In genomic region chr5:77468467-77468866, GRCm38 (mm10) we compare ENCODE assay signal across 9 mouse cellular contexts.
DNase-seq lines count a peak whose midpoint lies in the region; ATAC-seq and TF ChIP-seq lines count a peak whose summit lies in the region.
"Had no signal": no experiment of that assay in that cellular context is flagged by ENCODE, and none has a peak within 500 bp of the region (broad histone marks: within the 10 kb centered on the region; RNA-seq: fewer than 3 reads in every experiment).

No protein-coding gene starts in this region.

- 63% methylated on average over 15 of the region's 15 CpGs for WGBS in hindbrain, postnatal 0 days
- WGBS in hindbrain, embryonic 14.5 days, result 68% methylated on average over 15 of the region's 15 CpGs

- H3K4me1 ChIP-seq in hindbrain, postnatal 0 days (ENCODE audit: insufficient read depth, low read length), result no peaks in the 10 kb centered on the region
- no peaks in the 10 kb centered on the region for H3K4me1 ChIP-seq in hindbrain, embryonic 14.5 days (replicated peaks; ENCODE audit: control insufficient read depth, insufficient read depth, low read length)
- peaks cover 5 to 17% of the 10 kb centered on the region in 2 experiments; a peak in 2 of 4 replicates for H3K4me1 ChIP-seq in CH12.LX (ENCODE audit: control insufficient read depth in 1 of 2, insufficient read depth in 2 of 2)
- H3K4me1 ChIP-seq in bone marrow macrophage, adult 2 months (ENCODE audit: control insufficient read depth, insufficient read depth, low read length), result peaks cover 10% of the 10 kb centered on the region

- DNase-seq in hindbrain, postnatal 0 days (ENCODE audit: low spot score), result no peak
- DNase-seq in hindbrain, embryonic 14.5 days (ENCODE audit: low spot score), result no peak
- DNase-seq in CH12.LX (ENCODE audit: extremely low read depth), result peak; percentile 67
- peak; percentile 77 for DNase-seq in gastrocnemius, adult 2 months
- peak; percentile 40 for DNase-seq in layer of hippocampus, adult 9-10 months (ENCODE audit: low spot score)
- DNase-seq in urinary bladder, adult 18-20 months (ENCODE audit: low spot score in 2 of 2), result peak; percentile 55 to 71

- in situ Hi-C loops in CH12.LX (cut with MboI; ENCODE audit: low pct_ligation_motif_present, low pct_unique_long_range_greater_than_20kb, low sequenced_read_pairs), result loop anchor here (25.0 kb wide), 1 partner anchor 344 kb away; no protein-coding TSS in a partner anchor

- no peak overlapping the region for H3K4me2 ChIP-seq in hindbrain, postnatal 0 days (ENCODE audit: low read depth, low read length)
- H3K4me2 ChIP-seq in hindbrain, embryonic 14.5 days (replicated peaks), result no peak overlapping the region
- H3K4me2 ChIP-seq in CH12.LX (ENCODE audit: insufficient read depth, low read depth, poor library complexity, severe bottlenecking), result no peak overlapping the region; the same call in 1 of the 2 replicates
- H3K4me2 ChIP-seq: limb, embryonic 15.5 days had no signal

- no peak overlapping the region for H3K9ac ChIP-seq in hindbrain, postnatal 0 days (replicated peaks; ENCODE audit: low read length)
- H3K9ac ChIP-seq in hindbrain, embryonic 14.5 days, result no peak overlapping the region
- no peak overlapping the region for H3K9ac ChIP-seq in CH12.LX (ENCODE audit: insufficient read depth, low read depth)
- H3K9ac ChIP-seq: limb, embryonic 15.5 days had no signal

- H3K4me3 ChIP-seq in hindbrain, postnatal 0 days (ENCODE audit: low read length), result no peak overlapping the region
- H3K4me3 ChIP-seq in hindbrain, embryonic 14.5 days (replicated peaks; ENCODE audit: low read length), result no peak overlapping the region
- H3K4me3 ChIP-seq in CH12.LX (replicated peaks in 1 of 3; ENCODE audit: low read depth in 2 of 3, low read length in 2 of 3, poor library complexity in 1 of 3), result no peak overlapping the region
- H3K4me3 ChIP-seq in bone marrow macrophage, adult 2 months (ENCODE audit: insufficient read depth, low read length), result no peak overlapping the region
- H3K4me3 ChIP-seq in gastrocnemius, adult 2 months, result no peak overlapping the region
- H3K4me3 ChIP-seq: limb, embryonic 15.5 days had no signal

- H3K27me3 ChIP-seq in hindbrain, postnatal 0 days (ENCODE audit: insufficient read depth, low read length), result no peaks in the 10 kb centered on the region
- H3K27me3 ChIP-seq in hindbrain, embryonic 14.5 days (ENCODE audit: control insufficient read depth, insufficient read depth, low read length), result no peaks in the 10 kb centered on the region
- no peaks in the 10 kb centered on the region for H3K27me3 ChIP-seq in CH12.LX (replicated peaks)
- H3K27me3 ChIP-seq: limb, embryonic 15.5 days had no signal

- no peak; the same call in 1 of the 2 replicates for TF ChIP-seq RAD21 in CH12.LX (IDR thresholded peaks at IDR 0.05; ENCODE audit: low read depth, low read length)

- H3K36me3 ChIP-seq in hindbrain, postnatal 0 days (ENCODE audit: insufficient read depth, low read length), result no peaks in the 10 kb centered on the region
- H3K36me3 ChIP-seq in hindbrain, embryonic 14.5 days (replicated peaks; ENCODE audit: control insufficient read depth, insufficient read depth), result no peaks in the 10 kb centered on the region
- no peaks in the 10 kb centered on the region for H3K36me3 ChIP-seq in CH12.LX (replicated peaks in 1 of 2; ENCODE audit: control insufficient read depth in 1 of 2, insufficient read depth in 1 of 2, low read length in 1 of 2)
- H3K36me3 ChIP-seq: limb, embryonic 15.5 days had no signal

- intact Hi-C loops in gastrocnemius, adult 2 months (cut with DNase I), result no loop called here

- H3K79me2 ChIP-seq in CH12.LX (replicated peaks; ENCODE audit: control insufficient read depth, extremely low read depth, insufficient read depth, poor library complexity, severe bottlenecking), result no peaks in the 10 kb centered on the region

- TF ChIP-seq POLR2A in CH12.LX (IDR thresholded peaks at IDR 0.05; ENCODE audit: low read depth, low read length), result no peak
- TF ChIP-seq POLR2A in bone marrow macrophage, adult 2 months (IDR thresholded peaks at IDR 0.05; ENCODE audit: borderline replicate concordance, low read depth, low read length), result no peak

- ATAC-seq in hindbrain, postnatal 0 days, result no peak
- no peak for ATAC-seq in hindbrain, embryonic 14.5 days (ENCODE audit: low FRiP score)
- ATAC-seq in neutrophil, adult 5-6 weeks (ENCODE audit: extremely low read depth, insufficient number of reproducible peaks, low FRiP score, poor library complexity, severe bottlenecking), result peak; percentile 73; the same call in 1 of the 2 replicates

- dilution Hi-C loops in CH12.LX (cut with MboI; ENCODE audit: extremely low pct_ligation_motif_present, extremely low pct_unique_long_range_greater_than_20kb, low sequenced_read_pairs), result no loop called here

- peak; percentile 44 for TF ChIP-seq EP300 in CH12.LX (IDR thresholded peaks at IDR 0.05; ENCODE audit: low read length)

- no peaks in the 10 kb centered on the region for H3K9me3 ChIP-seq in hindbrain, postnatal 0 days (ENCODE audit: low read length)
- H3K9me3 ChIP-seq in hindbrain, embryonic 14.5 days (ENCODE audit: control insufficient read depth, low read length), result no peaks in the 10 kb centered on the region
- H3K9me3 ChIP-seq in CH12.LX (replicated peaks; ENCODE audit: low read length), result no peaks in the 10 kb centered on the region
- H3K9me3 ChIP-seq: limb, embryonic 15.5 days had no signal

- TF ChIP-seq CTCF in hindbrain, postnatal 0 days (IDR thresholded peaks at IDR 0.05; ENCODE audit: low read depth), result peak; percentile 77
- peak; percentile 82 to 93 for TF ChIP-seq CTCF in CH12.LX (conservative IDR thresholded peaks at IDR 0.05 in 1 of 2, IDR thresholded peaks at IDR 0.05 in 1 of 2; ENCODE audit: low read depth in 2 of 2, low read length in 2 of 2)
- TF ChIP-seq CTCF in bone marrow macrophage, adult 2 months (IDR thresholded peaks at IDR 0.05; ENCODE audit: low read depth, low read length), result peak; percentile 93
- TF ChIP-seq CTCF in gastrocnemius, adult 2 months (IDR thresholded peaks at IDR 0.05), result peak; percentile 91

- no peak overlapping the region for H3K27ac ChIP-seq in hindbrain, postnatal 0 days
- no peak overlapping the region for H3K27ac ChIP-seq in hindbrain, embryonic 14.5 days
- H3K27ac ChIP-seq in CH12.LX (ENCODE audit: insufficient read depth, low read depth), result no peak overlapping the region
- no peak overlapping the region for H3K27ac ChIP-seq in bone marrow macrophage, adult 2 months (ENCODE audit: insufficient read depth, low read depth, low read length)
- H3K27ac ChIP-seq in gastrocnemius, adult 2 months, result no peak overlapping the region
- H3K27ac ChIP-seq: limb, embryonic 15.5 days had no signal

TF ChIP-seq in CH12.LX, 34 proteins besides CTCF, POLR2A, EP300 and RAD21:
- no peak for TF ChIP-seq ZC3H11A (IDR thresholded peaks at IDR 0.05; ENCODE audit: low read depth, low read length)
- no peak for TF ChIP-seq KAT2A (IDR thresholded peaks at IDR 0.05; ENCODE audit: insufficient replicate concordance, low read length)
- TF ChIP-seq PAX5 (IDR thresholded peaks at IDR 0.05; ENCODE audit: low read length), result no peak
- 0 out of 2 replicates have a peak, but pooled peaks have one; percentile 51 for TF ChIP-seq TBP (conservative IDR thresholded peaks at IDR 0.05; ENCODE audit: low read depth, low read length)
- no peak for TF ChIP-seq ZMIZ1 (IDR thresholded peaks at IDR 0.05; ENCODE audit: low read depth, low read length)
- TF ChIP-seq MAFK (IDR thresholded peaks at IDR 0.05; ENCODE audit: insufficient replicate concordance, low read length), result peak; percentile 96
- no peak; the same call in 1 of the 2 replicates for TF ChIP-seq NELFE (IDR thresholded peaks at IDR 0.05; ENCODE audit: low read depth, low read length)
- no peak for TF ChIP-seq POLR2AphosphoS2 (IDR thresholded peaks at IDR 0.05; ENCODE audit: low read depth, low read length)
- TF ChIP-seq RCOR1 (conservative IDR thresholded peaks at IDR 0.05; ENCODE audit: low read depth, low read length), result no peak
- TF ChIP-seq SMC3 (IDR thresholded peaks at IDR 0.05; ENCODE audit: low read depth, low read length), result peak; percentile 47
- no peak for TF ChIP-seq HCFC1 (IDR thresholded peaks at IDR 0.05; ENCODE audit: low read depth, low read length)
- TF ChIP-seq MEF2A (IDR thresholded peaks at IDR 0.05; ENCODE audit: borderline replicate concordance, low read depth, low read length), result peak; percentile 37; the same call in 1 of the 2 replicates
- TF ChIP-seq TCF12 (IDR thresholded peaks at IDR 0.05; ENCODE audit: low read depth, low read length), result no peak
- 0 out of 2 replicates have a peak, but pooled peaks have one; percentile 7 for TF ChIP-seq BHLHE40 (IDR thresholded peaks at IDR 0.05; ENCODE audit: low read depth, low read length)
- TF ChIP-seq CHD2 (IDR thresholded peaks at IDR 0.05; ENCODE audit: low read length), result no peak
- TF ChIP-seq ELF1 (IDR thresholded peaks at IDR 0.05; ENCODE audit: low read depth, low read length), result peak; percentile 94
- no peak for TF ChIP-seq E2F4 (IDR thresholded peaks at IDR 0.05; ENCODE audit: insufficient replicate concordance, low read depth, low read length)
- TF ChIP-seq JUN (IDR thresholded peaks at IDR 0.05; ENCODE audit: insufficient read depth, low read depth, low read length), result peak; percentile 75
- peak; percentile 85 for TF ChIP-seq JUND (conservative IDR thresholded peaks at IDR 0.05; ENCODE audit: low read depth, low read length)
- TF ChIP-seq IRF4 (IDR thresholded peaks at IDR 0.05; ENCODE audit: low read depth, low read length), result peak; percentile 63
- TF ChIP-seq USF2 (conservative IDR thresholded peaks at IDR 0.05; ENCODE audit: low read depth, low read length), result no peak
- TF ChIP-seq MYC (IDR thresholded peaks at IDR 0.05; ENCODE audit: low read depth, low read length), result no peak
TF ChIP-seq in CH12.LX: peak in this region for 9.

Comparison
In these comparisons a context has a peak if more than half of its experiments do, and no peak if none do; other contexts are left out.
1. DNase-seq: peak in CH12.LX (single experiment), gastrocnemius, adult 2 months (single experiment), layer of hippocampus, adult 9-10 months (single experiment) and urinary bladder, adult 18-20 months (2 of 2); none in hindbrain, postnatal 0 days (single experiment) and hindbrain, embryonic 14.5 days (single experiment).
2. Peak in every context shown above with its lines, with median percentiles within 50 percentile points of each other: CTCF ChIP-seq.